Mouse (Mus musculus) liver (tissue): ENCODE data around the gene Mitf.

ENCODE experiments used
- DNase-seq: peaks from one replicate; pipeline ENCODE4 v3.0.0-alpha.2; 2020; ENCODE audit warnings: mixed read lengths

The Mitf gene

GRCm38 (mm10) chr6:97883496-97883895, 76.6 kb downstream of the Mitf start:
- no peak for DNase-seq

GRCm38 (mm10) chr6:97884971-97885370, 78.1 kb downstream of the Mitf start:
- DNase-seq, result no peak

- no peak for DNase-seq
These were observed 78.8 kb downstream of the Mitf start for GRCm38 (mm10) chr6:97885606-97886005.

GRCm38 (mm10) chr6:97887893-97888292, 81.0 kb downstream of the Mitf start:
- DNase-seq, result no peak

GRCm38 (mm10) chr6:97888596-97888995, 81.7 kb downstream of the Mitf start:
- no peak for DNase-seq

GRCm38 (mm10) chr6:97893546-97893945, 86.7 kb downstream of the Mitf start:
- no peak for DNase-seq

GRCm38 (mm10) chr6:97897191-97897590, 90.3 kb downstream of the Mitf start:
- DNase-seq, result no peak

GRCm38 (mm10) chr6:97898085-97898484, 91.2 kb downstream of the Mitf start:
- no peak for DNase-seq

GRCm38 (mm10) chr6:97901561-97901960, 94.7 kb downstream of the Mitf start:
- DNase-seq, result no peak

GRCm38 (mm10) chr6:97902205-97902604, 95.4 kb downstream of the Mitf start:
- DNase-seq, result no peak

GRCm38 (mm10) chr6:97914768-97915167, 107.9 kb downstream of the Mitf start:
- DNase-seq, result no peak

- DNase-seq, result no peak
These were observed 109.6 kb downstream of the Mitf start for GRCm38 (mm10) chr6:97916386-97916903.

GRCm38 (mm10) chr6:97918051-97918450, 111.2 kb downstream of the Mitf start:
- DNase-seq, result no peak

- DNase-seq, result no peak
These were observed 111.6 kb downstream of the Mitf start for GRCm38 (mm10) chr6:97918481-97918880.

GRCm38 (mm10) chr6:97919287-97919686, 112.4 kb downstream of the Mitf start:
- DNase-seq, result no peak

GRCm38 (mm10) chr6:97921591-97921990, 114.7 kb downstream of the Mitf start:
- DNase-seq, result no peak

- DNase-seq, result no peak
These were observed 117.4 kb downstream of the Mitf start for GRCm38 (mm10) chr6:97924221-97924620.

- no peak for DNase-seq
These were observed 122.2 kb downstream of the Mitf start for GRCm38 (mm10) chr6:97929051-97929450.

- no peak for DNase-seq
These were observed 122.6 kb downstream of the Mitf start for GRCm38 (mm10) chr6:97929466-97929865.

- DNase-seq, result no peak
These were observed 130.3 kb downstream of the Mitf start for GRCm38 (mm10) chr6:97937139-97937538.

GRCm38 (mm10) chr6:97937897-97938614, 131.2 kb downstream of the Mitf start:
- DNase-seq, result no peak

- no peak for DNase-seq
These were observed 134.1 kb downstream of the Mitf start for GRCm38 (mm10) chr6:97940916-97941315.

GRCm38 (mm10) chr6:97950033-97950881, 143.4 kb downstream of the Mitf start:
- DNase-seq, result no peak

GRCm38 (mm10) chr6:97950882-97951245, 144.0 kb downstream of the Mitf start:
- no peak for DNase-seq
